Comparison of ENCODE assay signal across 9 mouse cellular contexts in the genomic region with DNA sequence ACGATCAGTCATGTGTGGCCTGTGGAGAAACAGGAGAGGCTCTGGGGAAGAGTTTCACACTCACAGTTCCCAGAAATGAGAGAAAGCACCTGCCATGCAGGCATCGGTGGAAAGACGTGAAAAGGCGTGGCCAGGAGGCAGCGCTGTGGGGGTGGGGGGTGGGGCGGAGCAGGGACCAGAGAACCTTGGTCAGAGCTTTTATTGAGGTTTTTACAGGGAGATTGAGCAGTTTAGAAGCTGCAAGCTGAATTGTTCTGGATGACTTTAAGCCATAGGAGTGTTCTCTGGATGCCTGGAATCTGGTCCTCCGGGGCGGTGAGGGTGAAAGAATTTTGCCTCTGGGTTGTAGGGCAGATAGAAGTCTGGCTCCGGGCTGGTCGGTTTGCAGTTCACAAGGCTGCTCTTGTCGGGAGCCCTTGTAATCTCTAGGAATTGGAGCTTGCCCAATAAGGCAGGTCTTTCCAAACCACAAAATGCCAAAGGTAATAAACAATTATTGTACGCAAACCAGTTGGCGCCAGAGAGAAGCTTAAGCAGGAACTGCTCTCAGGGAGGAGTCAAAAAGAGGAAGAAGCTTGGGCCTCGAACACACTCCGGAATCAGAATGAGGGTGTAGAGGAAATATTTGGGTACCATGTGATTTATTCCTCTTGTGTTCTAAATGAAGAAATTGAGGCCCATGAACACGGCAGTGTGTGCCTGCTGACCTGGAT. TPM values are rescaled to one million over a fixed set of nuclear protein-coding genes. Genes with fewer than 3 reads are reported as not detected.
DNase-seq lines count a peak whose midpoint lies in the region; ATAC-seq lines count a peak whose summit lies in the region.
"Had no signal": no experiment of that assay in that cellular context is flagged by ENCODE, and none has a peak within 500 bp of the region (broad histone marks: within the 10 kb centered on the region; RNA-seq: fewer than 3 reads in every experiment).

No protein-coding gene starts in this region.

- DNase-seq in heart, adult 11 months, result peak; percentile 88
- DNase-seq in heart, postnatal 25 days (ENCODE audit: low spot score), result no peak
- DNase-seq in embryo, embryonic 9.5 days (ENCODE audit: extremely low spot score), result no peak
- DNase-seq in cerebellum, postnatal 10 days, result no peak
- no peak for DNase-seq in urinary bladder, postnatal 4 days (ENCODE audit: low spot score in 2 of 2)

- no peak overlapping the region for H3K27ac ChIP-seq in hindbrain, embryonic 13.5 days
- peak overlapping the region; percentile 75 for H3K27ac ChIP-seq in macrophage

- no peak overlapping the region for H3K4me3 ChIP-seq in hindbrain, embryonic 13.5 days
- peak overlapping the region; percentile 35 for H3K4me3 ChIP-seq in macrophage (ENCODE audit: inconsistent target)

- intact Hi-C loops in heart, postnatal 25 days (cut with DNase I), result no loop called here

- H3K4me1 ChIP-seq in hindbrain, embryonic 13.5 days (replicated peaks), result peaks cover 8% of the 10 kb centered on the region; the same call in 1 of the 2 replicates

- H3K27me3 ChIP-seq in hindbrain, embryonic 13.5 days, result 0 out of 2 replicates have a peak, but pooled peaks cover 6% of the 10 kb centered on the region

- no peaks in the 10 kb centered on the region for H3K79me2 ChIP-seq in macrophage (ENCODE audit: inconsistent target)

- no peaks in the 10 kb centered on the region for H3K36me3 ChIP-seq in hindbrain, embryonic 13.5 days
- H3K36me3 ChIP-seq in macrophage (ENCODE audit: inconsistent target), result no peaks in the 10 kb centered on the region
- H3K36me3 ChIP-seq: G1E had no signal

- 0 out of 2 replicates have a peak overlapping the region, but pooled peaks have one; percentile 39 for H3K9ac ChIP-seq in hindbrain, embryonic 13.5 days

- no peaks in the 10 kb centered on the region for H3K9me3 ChIP-seq in hindbrain, embryonic 13.5 days
- H3K9me3 ChIP-seq: G1E had no signal

- 47% methylated on average over 16 of the region's 16 CpGs for WGBS in hindbrain, embryonic 13.5 days
- 6% methylated on average over 16 of the region's 16 CpGs for WGBS in macrophage (ENCODE audit: missing documents)

- H3K4me2 ChIP-seq in hindbrain, embryonic 13.5 days, result peak overlapping the region; percentile 17; the same call in 1 of the 2 replicates

- ATAC-seq in CD4-positive, CD25-positive, alpha-beta regulatory T cell, adult 4 months, result peak; percentile 83
- ATAC-seq in hindbrain, embryonic 13.5 days (ENCODE audit: low FRiP score), result no peak

RNA-seq across cellular contexts. Expression of gene Wipf1, which starts 11.1 kb away (rescaled TPM):
- total RNA-seq in heart, postnatal 25 days (2021), result 10 to 100 TPM; 14.0 to 16.7 TPM
- polyA plus RNA-seq in CD4-positive, CD25-positive, alpha-beta regulatory T cell, adult 4 months (2017; shearing (Covaris generic)), result 10 to 100 TPM; 54.2 to 66.6 TPM
- 2.3 and 2.5 TPM in 2 replicates for polyA plus RNA-seq in hindbrain, embryonic 13.5 days (2015; fragmentation: Nextera tagmentation; extraction: Ambion mirVana)
- 10 to 100 TPM in 23 of 26 experiments, 1 to 10 TPM in 3; 8.0 to 83.3 (median 47.4) TPM for total RNA-seq in macrophage (2018; cell fraction: chromatin; rRNA removed)
- 100 to 1,000 TPM in 24 of 26 experiments, 10 to 100 TPM in 2; 77.5 to 181 (median 157) TPM for total RNA-seq in macrophage (2018; cell fraction: cytosol; rRNA removed)
- total RNA-seq in macrophage (2018; cell fraction: nucleus; rRNA removed), result 100 to 1,000 TPM in 9 of 26 experiments, 10 to 100 TPM in 17; 21.7 to 134 (median 75.1) TPM
- polyA plus RNA-seq in macrophage (2018), result 121 to 170 TPM (median 129 TPM) in 3 replicates

RNA-seq across cellular contexts. Expression of gene Chrna1, which starts 39.5 kb away (rescaled TPM):
- total RNA-seq in heart, postnatal 25 days (2021), result under 1 TPM in 1 of 2 experiments, not detected in 1; 0.06 TPM
- not detected for polyA plus RNA-seq in CD4-positive, CD25-positive, alpha-beta regulatory T cell, adult 4 months (2017; shearing (Covaris generic))
- 0.40 and 0.45 TPM in 2 replicates for polyA plus RNA-seq in hindbrain, embryonic 13.5 days (2015; fragmentation: Nextera tagmentation; extraction: Ambion mirVana)
- not detected for total RNA-seq in macrophage (2018; cell fraction: chromatin; rRNA removed)
- not detected for total RNA-seq in macrophage (2018; cell fraction: cytosol; rRNA removed)
- under 1 TPM in 1 of 26 experiments, not detected in 25; 0.14 TPM for total RNA-seq in macrophage (2018; cell fraction: nucleus; rRNA removed)
- polyA plus RNA-seq in macrophage (2018), result not detected in 3 replicates
- polyA plus RNA-seq: G1E had no signal

Comparison
In these comparisons a context has a peak if more than half of its experiments do, and no peak if none do; other contexts are left out.
1. RNA of gene Wipf1, which starts 11.1 kb away (polyA plus RNA-seq): 121 to 170 TPM in macrophage and 54.2 to 66.6 TPM in CD4-positive, CD25-positive, alpha-beta regulatory T cell, adult 4 months; 2.3 to 2.5 TPM in hindbrain, embryonic 13.5 days; every median in the first group is over 10 times any median in the second.